Comparison of ENCODE assay signal across 13 mouse cellular contexts in the genomic region with DNA sequence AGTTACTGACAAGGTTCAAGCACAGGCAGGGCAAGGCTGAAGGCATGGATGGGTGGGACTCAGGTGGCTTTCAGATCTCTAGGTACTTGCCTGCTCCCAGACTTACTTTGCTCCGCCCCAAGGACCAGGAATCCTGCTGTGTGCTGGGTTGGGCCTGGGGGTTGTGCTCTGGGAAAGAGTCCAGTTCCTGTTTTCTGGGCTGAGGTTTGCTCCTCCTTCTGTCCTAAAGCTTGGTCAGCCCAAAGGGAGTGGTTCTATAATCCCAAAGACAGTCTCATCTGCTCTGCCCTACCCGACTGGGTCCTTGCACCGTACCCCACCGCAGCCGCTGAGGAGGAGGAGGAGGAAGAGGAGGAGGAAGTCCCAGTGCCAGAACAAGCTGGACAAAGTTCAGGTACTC. TPM values are rescaled to one million over a fixed set of nuclear protein-coding genes. Genes with fewer than 3 reads are reported as not detected.
DNase-seq lines count a peak whose midpoint lies in the region; ATAC-seq and TF ChIP-seq lines count a peak whose summit lies in the region.
"Had no signal": no experiment of that assay in that cellular context is flagged by ENCODE, and none has a peak within 500 bp of the region (broad histone marks: within the 10 kb centered on the region; RNA-seq: fewer than 3 reads in every experiment).

A gene (plus strand): TSS at position 221 of the 400 bp plus-strand sequence.

- H3K4me2 ChIP-seq in forebrain, embryonic 11.5 days (ENCODE audit: low read depth, low read length, severe bottlenecking) = no peak within 1 kb of the TSS
- no peak within 1 kb of the TSS for H3K4me2 ChIP-seq in forebrain, embryonic 13.5 days
- peak within 1 kb of the TSS; percentile 16; the same call in 1 of the 2 replicates for H3K4me2 ChIP-seq in lung, embryonic 15.5 days
- peak within 1 kb of the TSS; percentile 48 for H3K4me2 ChIP-seq in intestine, postnatal 0 days (replicated peaks; ENCODE audit: low read depth)
- H3K4me2 ChIP-seq in stomach, embryonic 14.5 days (replicated peaks; ENCODE audit: low read depth, low read length) = peak within 1 kb of the TSS; percentile 11; the same call in 1 of the 2 replicates
- H3K4me2 ChIP-seq: forebrain, embryonic 15.5 days had no signal

- no peaks in the 10 kb centered on the region for H3K4me1 ChIP-seq in forebrain, embryonic 11.5 days (replicated peaks; ENCODE audit: control insufficient read depth, insufficient read depth, low read length)
- no peaks in the 10 kb centered on the region for H3K4me1 ChIP-seq in forebrain, embryonic 13.5 days
- peaks cover 18% of the 10 kb centered on the region for H3K4me1 ChIP-seq in lung, embryonic 15.5 days
- H3K4me1 ChIP-seq in intestine, postnatal 0 days (replicated peaks; ENCODE audit: control insufficient read depth, insufficient read depth, low read length) = peaks cover 6% of the 10 kb centered on the region; the same call in 1 of the 2 replicates
- peaks cover 3% of the 10 kb centered on the region; the same call in 1 of the 2 replicates for H3K4me1 ChIP-seq in stomach, embryonic 14.5 days (ENCODE audit: control insufficient read depth, insufficient read depth, low read length)
- H3K4me1 ChIP-seq: forebrain, embryonic 15.5 days had no signal

- H3K4me3 ChIP-seq in forebrain, embryonic 11.5 days (ENCODE audit: low read depth, low read length) = no peak within 1 kb of the TSS
- H3K4me3 ChIP-seq in forebrain, embryonic 13.5 days = no peak within 1 kb of the TSS
- no peak within 1 kb of the TSS for H3K4me3 ChIP-seq in lung, embryonic 15.5 days
- H3K4me3 ChIP-seq in intestine, postnatal 0 days (ENCODE audit: low read depth, low read length) = no peak within 1 kb of the TSS
- no peak within 1 kb of the TSS for H3K4me3 ChIP-seq in stomach, embryonic 14.5 days (ENCODE audit: low read depth, low read length)
- H3K4me3 ChIP-seq: forebrain, embryonic 15.5 days had no signal

- no peak within 1 kb of the TSS for H3K9ac ChIP-seq in forebrain, embryonic 11.5 days (ENCODE audit: low read length)
- H3K9ac ChIP-seq in forebrain, embryonic 13.5 days = no peak within 1 kb of the TSS
- no peak within 1 kb of the TSS for H3K9ac ChIP-seq in lung, embryonic 15.5 days
- H3K9ac ChIP-seq in intestine, postnatal 0 days (ENCODE audit: low read depth, low read length) = peak within 1 kb of the TSS; percentile 11; the same call in 1 of the 2 replicates
- no peak within 1 kb of the TSS for H3K9ac ChIP-seq in stomach, embryonic 14.5 days (replicated peaks; ENCODE audit: low read depth, low read length)
- H3K9ac ChIP-seq: forebrain, embryonic 15.5 days had no signal

- WGBS in forebrain, embryonic 11.5 days = 73% methylated on average over 5 of the region's 5 CpGs
- 80% methylated on average over 5 of the region's 5 CpGs for WGBS in forebrain, embryonic 13.5 days
- 71% methylated on average over 5 of the region's 5 CpGs for WGBS in lung, embryonic 15.5 days
- 42% methylated on average over 5 of the region's 5 CpGs for WGBS in intestine, postnatal 0 days
- WGBS in stomach, embryonic 14.5 days = 73% methylated on average over 5 of the region's 5 CpGs

- H3K9me3 ChIP-seq in forebrain, embryonic 11.5 days (ENCODE audit: control insufficient read depth, low read length) = no peaks in the 10 kb centered on the region
- no peaks in the 10 kb centered on the region; the same call in 1 of the 2 replicates for H3K9me3 ChIP-seq in forebrain, embryonic 13.5 days (replicated peaks)
- H3K9me3 ChIP-seq in lung, embryonic 15.5 days = no peaks in the 10 kb centered on the region
- no peaks in the 10 kb centered on the region for H3K9me3 ChIP-seq in intestine, postnatal 0 days (ENCODE audit: control insufficient read depth)
- H3K9me3 ChIP-seq in stomach, embryonic 14.5 days (ENCODE audit: control insufficient read depth, low read depth, low read length) = no peaks in the 10 kb centered on the region; the same call in 1 of the 2 replicates
- H3K9me3 ChIP-seq: forebrain, embryonic 15.5 days had no signal

- no peak for ATAC-seq in forebrain, embryonic 11.5 days (replicated peaks; ENCODE audit: low FRiP score)
- no peak for ATAC-seq in forebrain, embryonic 13.5 days
- ATAC-seq in lung, embryonic 15.5 days (ENCODE audit: borderline replicate concordance, extremely low read depth, low FRiP score, low TSS enrichment) = peak; percentile 35; the same call in 1 of the 2 replicates
- ATAC-seq in intestine, postnatal 0 days = no peak
- no peak for ATAC-seq in stomach, embryonic 14.5 days (ENCODE audit: insufficient number of reproducible peaks, insufficient read depth, low FRiP score, low read depth)
- ATAC-seq: forebrain, embryonic 15.5 days; hindbrain, embryonic 16.5 days had no signal

- no peaks in the 10 kb centered on the region for H3K27me3 ChIP-seq in forebrain, embryonic 11.5 days (ENCODE audit: control insufficient read depth, insufficient read depth, low read length)
- no peaks in the 10 kb centered on the region for H3K27me3 ChIP-seq in forebrain, embryonic 13.5 days
- H3K27me3 ChIP-seq in lung, embryonic 15.5 days = no peaks in the 10 kb centered on the region
- no peaks in the 10 kb centered on the region for H3K27me3 ChIP-seq in intestine, postnatal 0 days (replicated peaks; ENCODE audit: control insufficient read depth, insufficient read depth, low read length)
- no peaks in the 10 kb centered on the region for H3K27me3 ChIP-seq in stomach, embryonic 14.5 days (ENCODE audit: control insufficient read depth, insufficient read depth, low read length)
- H3K27me3 ChIP-seq: forebrain, embryonic 15.5 days had no signal

- DNase-seq in forebrain, embryonic 11.5 days (ENCODE audit: low spot score) = peak; percentile 41
- no peak for DNase-seq in lung, postnatal 14 days
- DNase-seq in urinary bladder, adult 2 months (ENCODE audit: low spot score) = no peak
- DNase-seq in layer of hippocampus, postnatal 36 days = no peak
- DNase-seq: embryo, embryonic 11 days had no signal

- H3K36me3 ChIP-seq in forebrain, embryonic 11.5 days (ENCODE audit: control insufficient read depth, insufficient read depth, low read length) = no peaks in the 10 kb centered on the region
- no peaks in the 10 kb centered on the region for H3K36me3 ChIP-seq in forebrain, embryonic 13.5 days (ENCODE audit: poor library complexity, severe bottlenecking)
- no peaks in the 10 kb centered on the region for H3K36me3 ChIP-seq in lung, embryonic 15.5 days
- no peaks in the 10 kb centered on the region for H3K36me3 ChIP-seq in intestine, postnatal 0 days (ENCODE audit: control insufficient read depth, insufficient read depth)
- no peaks in the 10 kb centered on the region for H3K36me3 ChIP-seq in stomach, embryonic 14.5 days (ENCODE audit: control insufficient read depth, insufficient read depth, low read length)
- H3K36me3 ChIP-seq: forebrain, embryonic 15.5 days had no signal

- no peak within 1 kb of the TSS for H3K27ac ChIP-seq in forebrain, embryonic 11.5 days (ENCODE audit: low read depth, low read length)
- H3K27ac ChIP-seq in forebrain, embryonic 13.5 days = no peak within 1 kb of the TSS
- H3K27ac ChIP-seq in lung, embryonic 15.5 days = peak within 1 kb of the TSS; percentile 59; the same call in 1 of the 2 replicates
- peak within 1 kb of the TSS; percentile 15; the same call in 1 of the 2 replicates for H3K27ac ChIP-seq in intestine, postnatal 0 days (ENCODE audit: low read depth, low read length)
- peak within 1 kb of the TSS; percentile 83 for H3K27ac ChIP-seq in stomach, embryonic 14.5 days (ENCODE audit: low read length)
- H3K27ac ChIP-seq: forebrain, embryonic 15.5 days had no signal

- TF ChIP-seq CTCF in intestine, postnatal 0 days (IDR thresholded peaks at IDR 0.05; ENCODE audit: low read depth) = no peak

RNA-seq across cellular contexts. Expression of the gene that starts here (rescaled TPM):
- polyA plus RNA-seq in forebrain, embryonic 11.5 days (2014; fragmentation: Nextera tagmentation; extraction: Ambion mirVana) = 0.35 TPM in 1 of 2 replicates, not detected in the other
- polyA plus RNA-seq in forebrain, embryonic 13.5 days (2015; fragmentation: Nextera tagmentation; extraction: Ambion mirVana) = 0.43 TPM in 1 of 2 replicates, not detected in the other
- 0.98 and 1.8 TPM in 2 replicates for polyA plus RNA-seq in lung, embryonic 15.5 days (2015; fragmentation: Nextera tagmentation; extraction: Ambion mirVana)
- 1.1 and 1.6 TPM in 2 replicates for polyA plus RNA-seq in intestine, postnatal 0 days (2015; fragmentation: Nextera tagmentation; extraction: Ambion mirVana)
- 2.9 and 3.1 TPM in 2 replicates for polyA plus RNA-seq in stomach, embryonic 14.5 days (2014; fragmentation: Nextera tagmentation; extraction: Ambion mirVana)
- polyA plus RNA-seq in urinary bladder, adult 2 months (2012; rRNA removed) = 3.2 and 4.0 TPM in 2 replicates
- 1 to 10 TPM; 1.2 to 1.8 TPM for total RNA-seq in layer of hippocampus, postnatal 36 days (2021)
- total RNA-seq: megakaryocyte progenitor cell, adult 5-6 weeks; neutrophil, adult 5-6 weeks had no signal

Comparison
In these comparisons a context has a peak if more than half of its experiments do, and no peak if none do; other contexts are left out.
1. Peak in DNase-seq in forebrain, embryonic 11.5 days; RNA of the gene not detected or under 1 TPM.
2. H3K27ac ChIP-seq: peak in lung, embryonic 15.5 days (single experiment), intestine, postnatal 0 days (single experiment) and stomach, embryonic 14.5 days (single experiment); none in forebrain, embryonic 11.5 days (single experiment) and forebrain, embryonic 13.5 days (single experiment).
3. H3K4me2 ChIP-seq: peak in lung, embryonic 15.5 days (single experiment), intestine, postnatal 0 days (single experiment) and stomach, embryonic 14.5 days (single experiment); none in forebrain, embryonic 11.5 days (single experiment) and forebrain, embryonic 13.5 days (single experiment).